ENCODE assay signal across 9 mouse cellular contexts in the genomic region with DNA sequence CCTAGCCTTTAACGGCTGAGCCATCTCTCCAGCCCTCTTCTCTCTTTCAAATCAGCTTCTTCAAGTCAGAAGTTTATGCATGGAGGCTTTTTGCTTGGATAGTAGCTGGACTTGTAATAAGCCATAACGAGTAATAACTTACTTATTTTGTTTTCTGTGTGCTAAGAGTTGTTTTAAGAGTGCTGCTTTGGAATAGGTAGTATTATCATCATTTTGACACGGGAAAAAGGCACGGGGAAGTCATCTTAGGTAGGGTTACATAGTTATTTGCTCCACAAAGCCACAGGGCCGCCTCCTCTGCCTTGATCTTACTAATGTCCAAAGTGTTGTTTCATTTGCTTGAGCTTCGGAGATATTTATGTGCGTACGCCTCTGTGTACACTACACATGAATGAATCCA. TPM values are rescaled to one million over a fixed set of nuclear protein-coding genes. Genes with fewer than 3 reads are reported as not detected.
DNase-seq lines count a peak whose midpoint lies in the region; ATAC-seq and TF ChIP-seq lines count a peak whose summit lies in the region.
"Had no signal": no experiment of that assay in that cellular context is flagged by ENCODE, and none has a peak within 500 bp of the region (broad histone marks: within the 10 kb centered on the region; RNA-seq: fewer than 3 reads in every experiment).

No protein-coding gene starts in this region.

- H3K79me2 ChIP-seq in macrophage (ENCODE audit: inconsistent target): peaks cover 58% of the 10 kb centered on the region

- no peak for TF ChIP-seq CTCF in kidney, adult 2 months (conservative IDR thresholded peaks at IDR 0.05; ENCODE audit: insufficient read depth, insufficient read length, low read depth, low read length)

- no peak for DNase-seq in heart, postnatal 25 days (ENCODE audit: low spot score)
- no peak for DNase-seq in ES-E14 (ENCODE audit: low read depth, low spot score)
- DNase-seq in hindbrain, embryonic 10.5 days (ENCODE audit: low spot score): no peak
- no peak for DNase-seq in spleen, postnatal 10 days (ENCODE audit: low spot score in 2 of 2)
- DNase-seq in thymus, postnatal 14 days: no peak
- no peak for DNase-seq in kidney, adult 2 months
- DNase-seq: right cerebral cortex, postnatal 4 days had no signal

- no peak overlapping the region for H3K27ac ChIP-seq in heart, embryonic 12.5 days (ENCODE audit: poor library complexity, severe bottlenecking)
- H3K27ac ChIP-seq in ES-E14 (ENCODE audit: insufficient read depth, low read depth, low read length, poor library complexity, severe bottlenecking) (no peak overlapping the region; the same call in 1 of the 2 replicates), macrophage (peak overlapping the region; percentile 61)
- peak overlapping the region; percentile 97 for H3K27ac ChIP-seq in hindbrain, embryonic 10.5 days
- no peak overlapping the region for H3K27ac ChIP-seq in kidney, adult 2 months (ENCODE audit: insufficient read depth, low read depth, low read length)

- peak overlapping the region; percentile 95 for H3K9ac ChIP-seq in heart, embryonic 12.5 days
- H3K9ac ChIP-seq in ES-E14 (ENCODE audit: insufficient read depth, low read depth, low read length, poor library complexity, severe bottlenecking): peak overlapping the region; percentile 97; the same call in 1 of the 2 replicates

- WGBS in heart, embryonic 12.5 days: 47% methylated on average over 8 of the region's 8 CpGs
- WGBS in hindbrain, embryonic 10.5 days: 64% methylated on average over 8 of the region's 8 CpGs
- 29% methylated on average over 8 of the region's 8 CpGs for WGBS in macrophage (ENCODE audit: missing documents)
- WGBS in kidney, adult 2 months: 16% methylated on average over 8 of the region's 8 CpGs

- H3K4me2 ChIP-seq in heart, embryonic 12.5 days: peak overlapping the region; percentile 75

- no peaks in the 10 kb centered on the region for H3K27me3 ChIP-seq in heart, embryonic 12.5 days (replicated peaks)
- H3K27me3 ChIP-seq in hindbrain, embryonic 10.5 days (ENCODE audit: insufficient read depth, poor library complexity, severe bottlenecking): no peaks in the 10 kb centered on the region
- no peaks in the 10 kb centered on the region for H3K27me3 ChIP-seq in kidney, adult 2 months (replicated peaks; ENCODE audit: control insufficient read depth, insufficient read depth, low read length)

- H3K4me3 ChIP-seq in heart, embryonic 12.5 days: peak overlapping the region; percentile 85
- H3K4me3 ChIP-seq in ES-E14 (ENCODE audit: insufficient read depth in 1 of 2, low read depth in 1 of 2, low read length in 2 of 2, poor library complexity in 1 of 2, severe bottlenecking in 1 of 2): peak overlapping the region; percentile 94 to 99
- H3K4me3 ChIP-seq in hindbrain, embryonic 10.5 days: peak overlapping the region; percentile 97
- peak overlapping the region; percentile 81 for H3K4me3 ChIP-seq in macrophage (ENCODE audit: inconsistent target)
- no peak overlapping the region for H3K4me3 ChIP-seq in kidney, adult 2 months (ENCODE audit: insufficient read depth, low read depth, low read length)

- H3K36me3 ChIP-seq in heart, embryonic 12.5 days: no peaks in the 10 kb centered on the region
- H3K36me3 ChIP-seq in ES-E14 (ENCODE audit: control insufficient read depth, insufficient read depth, low read length, poor library complexity, severe bottlenecking) (no peaks in the 10 kb centered on the region), macrophage (ENCODE audit: inconsistent target) (no peaks in the 10 kb centered on the region)
- H3K36me3 ChIP-seq in hindbrain, embryonic 10.5 days: peaks cover 4% of the 10 kb centered on the region; the same call in 1 of the 2 replicates
- H3K36me3 ChIP-seq in kidney, adult 2 months (ENCODE audit: control insufficient read depth, insufficient read depth, low read length): no peaks in the 10 kb centered on the region

- H3K4me1 ChIP-seq in heart, embryonic 12.5 days (replicated peaks): peaks cover 6% of the 10 kb centered on the region
- peaks cover 0 to 6% of the 10 kb centered on the region in 2 experiments; a peak in 2 of 4 replicates for H3K4me1 ChIP-seq in ES-E14 (ENCODE audit: control insufficient read depth in 2 of 2, insufficient read depth in 2 of 2, low read length in 2 of 2, poor library complexity in 1 of 2)
- peaks cover 17% of the 10 kb centered on the region for H3K4me1 ChIP-seq in hindbrain, embryonic 10.5 days (replicated peaks)
- H3K4me1 ChIP-seq in kidney, adult 2 months (ENCODE audit: control insufficient read depth, insufficient read depth, low read length): no peaks in the 10 kb centered on the region

- in situ Hi-C loops in ES-E14 (cut with MboI; ENCODE audit: low sequenced_read_pairs in 2 of 2, unreplicated experiment in 2 of 2): no loop called here

- intact Hi-C loops in heart, postnatal 25 days (cut with DNase I): no loop called here

- no peak for TF ChIP-seq POLR2A in kidney, adult 2 months (IDR thresholded peaks at IDR 0.05; ENCODE audit: low read depth, low read length)

- no peaks in the 10 kb centered on the region for H3K9me3 ChIP-seq in heart, embryonic 12.5 days (replicated peaks)
- H3K9me3 ChIP-seq in ES-E14 (ENCODE audit: control insufficient read depth, insufficient read depth, low read depth, low read length): no peaks in the 10 kb centered on the region
- H3K9me3 ChIP-seq in hindbrain, embryonic 10.5 days: no peaks in the 10 kb centered on the region

- ATAC-seq in heart, embryonic 12.5 days (ENCODE audit: insufficient number of reproducible peaks, low FRiP score): no peak

TF ChIP-seq in ES-E14, 5 proteins besides CTCF, POLR2A, EP300 and RAD21:
- TF ChIP-seq ZNF384 (IDR thresholded peaks at IDR 0.05; ENCODE audit: low read depth, low read length) (no peak), ZC3H11A (IDR thresholded peaks at IDR 0.05; ENCODE audit: borderline replicate concordance, low read depth, low read length) (no peak), HCFC1 (IDR thresholded peaks at IDR 0.05; ENCODE audit: borderline replicate concordance, insufficient read depth, low read length) (no peak), MAFK (IDR thresholded peaks at IDR 0.05; ENCODE audit: insufficient read depth, low read depth, low read length) (no peak), CHD2 (IDR thresholded peaks at IDR 0.05; ENCODE audit: low read depth, low read length) (no peak)

RNA-seq across cellular contexts. Expression of a gene that starts 1.1 kb away (rescaled TPM):
- polyA plus RNA-seq in heart, embryonic 12.5 days (2016; fragmentation: Nextera tagmentation; extraction: Ambion mirVana): 28.1 and 29.3 TPM in 2 replicates
- total RNA-seq in heart, postnatal 25 days (2021): 1 to 10 TPM; 4.6 to 4.7 TPM
- 15.3 and 22.8 TPM in 2 replicates for total RNA-seq in ES-E14 (2012; rRNA removed)
- polyA plus RNA-seq in hindbrain, embryonic 10.5 days (2016; fragmentation: Nextera tagmentation; extraction: Ambion mirVana): 37.7 and 42.1 TPM in 2 replicates
- 100 to 1,000 TPM in 2 of 26 experiments, 10 to 100 TPM in 24; 23.3 to 105 (median 51.8) TPM for total RNA-seq in macrophage (2018; cell fraction: chromatin; rRNA removed)
- 10 to 100 TPM; 10.9 to 31.1 (median 16.0) TPM for total RNA-seq in macrophage (2018; cell fraction: cytosol; rRNA removed)
- 10 to 100 TPM; 19.5 to 90.1 (median 47.2) TPM for total RNA-seq in macrophage (2018; cell fraction: nucleus; rRNA removed)
- polyA plus RNA-seq in macrophage (2018): 17.2 to 23.4 TPM (median 22.4 TPM) in 3 replicates
- 1.5 and 2.4 TPM in 2 replicates for polyA plus RNA-seq in kidney, adult 2 months (2012; rRNA removed)

RNA-seq across cellular contexts. Expression of a gene that starts 12.3 kb away (rescaled TPM):
- polyA plus RNA-seq in heart, embryonic 12.5 days (2016; fragmentation: Nextera tagmentation; extraction: Ambion mirVana): 86.2 and 91.4 TPM in 2 replicates
- 10 to 100 TPM; 60.5 to 61.0 TPM for total RNA-seq in heart, postnatal 25 days (2021)
- 138 and 153 TPM in 2 replicates for total RNA-seq in ES-E14 (2012; rRNA removed)
- polyA plus RNA-seq in hindbrain, embryonic 10.5 days (2016; fragmentation: Nextera tagmentation; extraction: Ambion mirVana): 119 and 140 TPM in 2 replicates
- total RNA-seq in macrophage (2018; cell fraction: chromatin; rRNA removed): 10 to 100 TPM in 14 of 26 experiments, 1 to 10 TPM in 12; 3.3 to 20.5 (median 10.6) TPM
- total RNA-seq in macrophage (2018; cell fraction: cytosol; rRNA removed): 10 to 100 TPM; 50.2 to 79.6 (median 63.8) TPM
- 10 to 100 TPM in 24 of 26 experiments, 1 to 10 TPM in 2; 9.1 to 43.2 (median 26.7) TPM for total RNA-seq in macrophage (2018; cell fraction: nucleus; rRNA removed)
- polyA plus RNA-seq in macrophage (2018): 56.0 to 89.0 TPM (median 56.6 TPM) in 3 replicates
- 112 and 123 TPM in 2 replicates for polyA plus RNA-seq in kidney, adult 2 months (2012; rRNA removed)

Comparison
In these comparisons a context has a peak if more than half of its experiments do, and no peak if none do; other contexts are left out.
1. H3K27ac ChIP-seq: peak in hindbrain, embryonic 10.5 days (single experiment) and macrophage (single experiment); none in heart, embryonic 12.5 days (single experiment), ES-E14 (single experiment) and kidney, adult 2 months (single experiment).